Mouse (Mus musculus): ENCODE results near the gene Bach1. TPM values are rescaled to one million over a fixed set of nuclear protein-coding genes. Genes with fewer than 3 reads are reported as not detected.

Bach1 gene
- polyA plus RNA-seq (2015; fragmentation: Illumina TruSeq; extraction: RNeasy Lipid Tissue Mini Kit (QIAGEN cat#74804); ENCODE audit: insufficient read depth, low read depth, low replicate concordance) = 3.6 TPM

DNA sequence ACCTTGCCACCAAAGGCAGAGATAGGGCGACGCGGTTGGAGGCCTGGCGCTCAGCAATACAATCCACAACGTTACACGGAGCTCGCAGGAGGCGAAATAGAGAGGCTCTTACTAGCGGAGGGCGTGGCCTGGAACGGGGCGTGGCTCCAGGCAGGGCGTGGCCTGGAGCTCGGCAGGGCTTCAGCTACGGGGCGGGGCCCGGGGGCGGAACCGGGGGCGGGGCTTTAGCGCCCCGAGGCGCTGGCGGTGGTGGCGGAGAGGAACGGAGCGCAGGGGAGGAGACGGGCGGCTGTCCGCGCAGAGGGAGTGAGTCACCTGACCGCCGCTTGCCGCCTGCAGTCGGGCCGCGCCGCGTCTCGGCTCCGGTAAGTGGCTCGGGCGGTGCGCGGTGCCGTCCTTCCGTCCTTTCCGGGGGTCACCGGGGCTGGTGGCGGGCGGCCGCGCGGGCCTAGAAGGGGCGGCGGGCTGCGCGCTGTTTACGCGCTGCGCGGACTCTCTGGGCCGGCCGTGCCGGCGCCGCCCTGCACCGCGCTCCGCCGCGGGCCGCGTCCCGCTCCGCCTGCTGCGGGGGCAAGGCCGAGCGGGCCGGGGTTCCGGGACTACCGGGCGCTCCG, at the start of gene Bach1:
Gene Bach1, plus strand, starts transcription at position 254 of the 614 bp plus-strand sequence.

Other genes with a start within 250 kb of the Bach1 start
- 34.6 TPM for gene Usp16, start 244.2 kb upstream of the Bach1 start, polyA plus RNA-seq (2015; fragmentation: Illumina TruSeq; extraction: RNeasy Lipid Tissue Mini Kit (QIAGEN cat#74804); ENCODE audit: insufficient read depth, low read depth, low replicate concordance)
- gene Cct8, start 203.1 kb upstream of the Bach1 start, polyA plus RNA-seq (2015; fragmentation: Illumina TruSeq; extraction: RNeasy Lipid Tissue Mini Kit (QIAGEN cat#74804); ENCODE audit: insufficient read depth, low read depth, low replicate concordance) = 28.0 TPM
- 2.3 TPM for gene Map3k7cl, start 145.6 kb upstream of the Bach1 start, polyA plus RNA-seq (2015; fragmentation: Illumina TruSeq; extraction: RNeasy Lipid Tissue Mini Kit (QIAGEN cat#74804); ENCODE audit: insufficient read depth, low read depth, low replicate concordance)

Measured in pancreas, adult 10 weeks (tissue).